Mouse (Mus musculus): ENCODE measurements around the gene Ell3. TPM values are rescaled to one million over a fixed set of nuclear protein-coding genes. Genes with fewer than 3 reads are reported as not detected.
A peak's percentile ranks its signal among the peaks of the same experiment; 100 is the strongest.
"Not testable (repeated sequence)": the region's sequence is repeated elsewhere in the genome, so short reads cannot be mapped to it uniquely, and the experiment has no call there.

The Ell3 gene
- polyA plus RNA-seq (2015; fragmentation: Nextera tagmentation; extraction: Ambion mirVana) = 2.2 and 3.0 TPM in 2 replicates

- H3K9ac ChIP-seq = no peak within 1 kb of the TSS
- ATAC-seq (replicated peaks) = no peak
- H3K36me3 ChIP-seq (replicated peaks) = peaks cover 7% of the 10 kb centered on the region
- H3K27ac ChIP-seq = no peak within 1 kb of the TSS
- WGBS = 82% methylated on average over 1 of the region's 1 CpGs
- H3K4me2 ChIP-seq = no peak within 1 kb of the TSS
- H3K9me3 ChIP-seq = no peaks in the 10 kb centered on the region
- H3K4me3 ChIP-seq = no peak within 1 kb of the TSS
- peaks cover 18% of the 10 kb centered on the region for H3K4me1 ChIP-seq
- peaks cover 16% of the 10 kb centered on the region for H3K27me3 ChIP-seq (replicated peaks)
Measured at GRCm38 (mm10) chr2:121444178-121444577, at the start of gene Ell3. Gene Ell3, minus strand, starts transcription at chr2:121444278.

GRCm38 (mm10) chr2:121484403-121484802 lies 40.3 kb upstream of the Ell3 start:
- H3K27ac ChIP-seq; H3K4me1 ChIP-seq; H3K4me3 ChIP-seq; ATAC-seq (replicated peaks); H3K9me3 ChIP-seq; H3K36me3 ChIP-seq (replicated peaks); H3K27me3 ChIP-seq (replicated peaks); H3K4me2 ChIP-seq; H3K9ac ChIP-seq: not testable (repeated sequence)
- 78% methylated on average over 2 of the region's 2 CpGs for WGBS

GRCm38 (mm10) chr2:121483576-121483975 lies 39.5 kb upstream of the Ell3 start:
- Histone ChIP-seq H3K36me3 (replicated peaks) (no peaks in the 10 kb centered on the region), H3K4me1 (no peaks in the 10 kb centered on the region), H3K4me3 (no peak overlapping the region), H3K9ac (no peak overlapping the region), H3K9me3 (no peaks in the 10 kb centered on the region), H3K4me2 (no peak overlapping the region), H3K27me3 (replicated peaks) (no peaks in the 10 kb centered on the region), H3K27ac (peak overlapping the region; percentile 9; the same call in 1 of the 2 replicates)
- no peak for ATAC-seq (replicated peaks)
- WGBS = 43% methylated on average over 8 of the region's 8 CpGs

- not testable (repeated sequence) for H3K9ac ChIP-seq; H3K27ac ChIP-seq; H3K4me2 ChIP-seq; H3K4me3 ChIP-seq; ATAC-seq (replicated peaks); H3K27me3 ChIP-seq (replicated peaks); H3K36me3 ChIP-seq (replicated peaks); H3K4me1 ChIP-seq; H3K9me3 ChIP-seq
- WGBS = 88% methylated on average over 13 of the region's 13 CpGs
Measured at GRCm38 (mm10) chr2:121480916-121481315, 36.8 kb upstream of the Ell3 start.

GRCm38 (mm10) chr2:121480498-121480897 lies 36.4 kb upstream of the Ell3 start:
- no peak for ATAC-seq (replicated peaks)

GRCm38 (mm10) chr2:121477491-121478266 lies 33.6 kb upstream of the Ell3 start:
- 86% methylated on average over 3 of the region's 3 CpGs for WGBS
- H3K9ac ChIP-seq = no peak overlapping the region
- H3K4me2 ChIP-seq = no peak overlapping the region
- no peaks in the 10 kb centered on the region for H3K27me3 ChIP-seq (replicated peaks)
- no peaks in the 10 kb centered on the region for H3K36me3 ChIP-seq (replicated peaks)
- H3K27ac ChIP-seq = no peak overlapping the region
- H3K4me3 ChIP-seq = no peak overlapping the region
- ATAC-seq (replicated peaks) = no peak
- no peaks in the 10 kb centered on the region for H3K9me3 ChIP-seq
- peaks cover 8% of the 10 kb centered on the region; the same call in 1 of the 2 replicates for H3K4me1 ChIP-seq

More at GRCm38 (mm10) chr2:121480498-121480897, 36.4 kb upstream of the Ell3 start:
- H3K36me3 ChIP-seq (replicated peaks) = no peaks in the 10 kb centered on the region
- no peaks in the 10 kb centered on the region for H3K27me3 ChIP-seq (replicated peaks)
- 57% methylated on average over 3 of the region's 3 CpGs for WGBS
- H3K9ac ChIP-seq = no peak overlapping the region
- no peaks in the 10 kb centered on the region for H3K4me1 ChIP-seq
- no peaks in the 10 kb centered on the region for H3K9me3 ChIP-seq
- H3K4me2 ChIP-seq = no peak overlapping the region
- no peak overlapping the region for H3K4me3 ChIP-seq
- H3K27ac ChIP-seq = no peak overlapping the region

- not testable (repeated sequence) for H3K27ac ChIP-seq; H3K27me3 ChIP-seq (replicated peaks); H3K4me3 ChIP-seq; H3K4me1 ChIP-seq; H3K9me3 ChIP-seq; ATAC-seq (replicated peaks); H3K36me3 ChIP-seq (replicated peaks); H3K9ac ChIP-seq; H3K4me2 ChIP-seq
- 96% methylated on average over 2 of the region's 2 CpGs for WGBS
Measured at GRCm38 (mm10) chr2:121475306-121475705, 31.2 kb upstream of the Ell3 start.

GRCm38 (mm10) chr2:121474180-121474535 lies 30.1 kb upstream of the Ell3 start:
- peak overlapping the region; percentile 69 for H3K4me3 ChIP-seq
- H3K27ac ChIP-seq = peak overlapping the region; percentile 75
- 38% methylated on average over 8 of the region's 8 CpGs for WGBS
- no peak; the same call in 1 of the 2 replicates for ATAC-seq (replicated peaks)
- H3K4me1 ChIP-seq = peaks cover 8% of the 10 kb centered on the region; the same call in 1 of the 2 replicates
- no peaks in the 10 kb centered on the region for H3K36me3 ChIP-seq (replicated peaks)
- peak overlapping the region; percentile 81; the same call in 1 of the 2 replicates for H3K9ac ChIP-seq
- no peaks in the 10 kb centered on the region for H3K9me3 ChIP-seq
- H3K4me2 ChIP-seq = peak overlapping the region; percentile 73
- no peaks in the 10 kb centered on the region for H3K27me3 ChIP-seq (replicated peaks)

- WGBS = 8% methylated on average over 41 of the region's 41 CpGs
- H3K4me2 ChIP-seq = peak within 1 kb of the TSS; percentile 73
- not testable (repeated sequence) for H3K27me3 ChIP-seq (replicated peaks); H3K36me3 ChIP-seq (replicated peaks); H3K4me1 ChIP-seq; H3K9me3 ChIP-seq
- peak; percentile 98 for ATAC-seq (replicated peaks)
- H3K27ac ChIP-seq = peak within 1 kb of the TSS; percentile 75
- H3K9ac ChIP-seq = peak within 1 kb of the TSS; percentile 81
- H3K4me3 ChIP-seq = peak within 1 kb of the TSS; percentile 69
Measured at GRCm38 (mm10) chr2:121473301-121474179, 29.5 kb upstream of the Ell3 start, which contains the start of gene Mfap1b. Gene Mfap1b, minus strand, starts transcription at chr2:121474067.

GRCm38 (mm10) chr2:121472783-121473182 lies 28.7 kb upstream of the Ell3 start:
- H3K27ac ChIP-seq; H3K9ac ChIP-seq; ATAC-seq (replicated peaks); H3K27me3 ChIP-seq (replicated peaks); H3K4me1 ChIP-seq; H3K9me3 ChIP-seq; H3K36me3 ChIP-seq (replicated peaks); H3K4me3 ChIP-seq: not testable (repeated sequence)
- WGBS = 99% methylated on average over 3 of the region's 3 CpGs
- H3K4me2 ChIP-seq = peak overlapping the region; percentile 73; the same call in 1 of the 2 replicates

GRCm38 (mm10) chr2:121468982-121469381 lies 24.9 kb upstream of the Ell3 start:
- H3K27ac ChIP-seq; H3K9me3 ChIP-seq; H3K9ac ChIP-seq; H3K36me3 ChIP-seq (replicated peaks); ATAC-seq (replicated peaks); H3K4me1 ChIP-seq; H3K4me2 ChIP-seq; H3K4me3 ChIP-seq; H3K27me3 ChIP-seq (replicated peaks): not testable (repeated sequence)
- 70% methylated on average over 3 of the region's 6 CpGs for WGBS

GRCm38 (mm10) chr2:121460071-121460470 lies 16.0 kb upstream of the Ell3 start:
- no peak for ATAC-seq (replicated peaks)

More at GRCm38 (mm10) chr2:121460071-121460470, 16.0 kb upstream of the Ell3 start:
- Histone ChIP-seq H3K4me3 (no peak overlapping the region), H3K9ac (no peak overlapping the region), H3K9me3 (no peaks in the 10 kb centered on the region), H3K27me3 (replicated peaks) (no peaks in the 10 kb centered on the region), H3K27ac (no peak overlapping the region), H3K36me3 (replicated peaks) (peaks cover 17% of the 10 kb centered on the region; the same call in 1 of the 2 replicates), H3K4me1 (peaks cover 17% of the 10 kb centered on the region), H3K4me2 (no peak overlapping the region)
- 68% methylated on average over 2 of the region's 2 CpGs for WGBS
